Comparison of ENCODE assay signal across 9 mouse cellular contexts in the genomic region with DNA sequence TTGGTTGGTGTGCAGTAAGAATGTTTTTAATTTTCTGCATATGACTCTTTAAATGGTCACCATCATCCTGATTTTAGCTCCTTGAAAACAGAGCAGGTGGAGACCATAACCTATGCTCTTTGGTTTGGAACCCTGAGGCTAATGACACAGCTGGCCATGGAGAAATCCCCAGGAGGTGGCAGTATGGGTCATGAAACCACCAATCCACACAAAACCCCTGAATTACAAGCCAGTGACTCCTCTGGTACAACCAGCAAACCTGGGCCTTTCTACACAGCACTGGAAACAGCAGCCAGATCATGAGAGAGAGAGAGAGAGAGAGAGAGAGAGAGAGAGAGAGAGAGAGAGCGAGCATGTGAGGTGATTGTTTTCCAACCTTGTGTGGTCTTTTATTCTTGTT. TPM values are rescaled to one million over a fixed set of nuclear protein-coding genes. Genes with fewer than 3 reads are reported as not detected.
DNase-seq lines count a peak whose midpoint lies in the region; ATAC-seq and TF ChIP-seq lines count a peak whose summit lies in the region.
"Had no signal": no experiment of that assay in that cellular context is flagged by ENCODE, and none has a peak within 500 bp of the region (broad histone marks: within the 10 kb centered on the region; RNA-seq: fewer than 3 reads in every experiment).

No protein-coding gene starts in this region.

- intact Hi-C loops in left cerebral cortex, adult 2 months (cut with DNase I): loop anchor here (2.0 to 10.0 kb wide), 5 partner anchors 118 to 1108 kb away; no protein-coding TSS in a partner anchor

- H3K9ac ChIP-seq in intestine, embryonic 14.5 days (ENCODE audit: low read length): no peak overlapping the region
- no peak overlapping the region for H3K9ac ChIP-seq in intestine, embryonic 15.5 days
- H3K9ac ChIP-seq in midbrain, embryonic 14.5 days (replicated peaks; ENCODE audit: low read length): no peak overlapping the region

- peak; percentile 53; the same call in 1 of the 2 replicates for ATAC-seq in intestine, embryonic 14.5 days (replicated peaks; ENCODE audit: low FRiP score, low TSS enrichment, low read depth)
- no peak for ATAC-seq in intestine, embryonic 15.5 days
- peak; percentile 68 to 69 for ATAC-seq in hematopoietic stem cell, adult 5-6 weeks (replicated peaks in 1 of 2; ENCODE audit: insufficient read depth in 1 of 2, low FRiP score in 2 of 2, low TSS enrichment in 1 of 2, low read depth in 1 of 2, poor library complexity in 2 of 2, severe bottlenecking in 2 of 2)
- ATAC-seq in midbrain, embryonic 14.5 days (ENCODE audit: low FRiP score, low TSS enrichment): no peak

- H3K4me1 ChIP-seq in intestine, embryonic 14.5 days (replicated peaks; ENCODE audit: control insufficient read depth, insufficient read depth, low read length): no peaks in the 10 kb centered on the region; the same call in 1 of the 2 replicates
- H3K4me1 ChIP-seq in intestine, embryonic 15.5 days (replicated peaks): no peaks in the 10 kb centered on the region
- H3K4me1 ChIP-seq in midbrain, embryonic 14.5 days (ENCODE audit: control insufficient read depth, insufficient read depth, low read length): no peaks in the 10 kb centered on the region
- H3K4me1 ChIP-seq: megakaryocyte, embryonic 14.5 days had no signal

- H3K4me2 ChIP-seq in intestine, embryonic 14.5 days (ENCODE audit: low read length): no peak overlapping the region
- no peak overlapping the region for H3K4me2 ChIP-seq in intestine, embryonic 15.5 days (replicated peaks)
- H3K4me2 ChIP-seq in midbrain, embryonic 14.5 days (ENCODE audit: low read length): no peak overlapping the region

- H3K9me3 ChIP-seq in intestine, embryonic 14.5 days (ENCODE audit: control insufficient read depth, low read length): no peaks in the 10 kb centered on the region
- no peaks in the 10 kb centered on the region for H3K9me3 ChIP-seq in intestine, embryonic 15.5 days
- no peaks in the 10 kb centered on the region for H3K9me3 ChIP-seq in midbrain, embryonic 14.5 days (ENCODE audit: control insufficient read depth, low read length)
- H3K9me3 ChIP-seq: megakaryocyte, embryonic 14.5 days had no signal

- H3K36me3 ChIP-seq in intestine, embryonic 14.5 days (ENCODE audit: control insufficient read depth, insufficient read depth, low read length): no peaks in the 10 kb centered on the region
- H3K36me3 ChIP-seq in intestine, embryonic 15.5 days: no peaks in the 10 kb centered on the region
- H3K36me3 ChIP-seq in midbrain, embryonic 14.5 days (ENCODE audit: control insufficient read depth, insufficient read depth, low read length): no peaks in the 10 kb centered on the region

- DNase-seq in intestine, embryonic 14.5 days (ENCODE audit: low spot score): peak; percentile 71
- peak; percentile 70 for DNase-seq in NIH3T3 (ENCODE audit: low read depth)
- peak; percentile 17 to 37 for DNase-seq in cerebellum, postnatal 25 days
- DNase-seq in left cerebral cortex, adult 2 months (ENCODE audit: extremely low spot score in 1 of 2, low spot score in 2 of 2): peak; percentile 45 to 50
- DNase-seq in midbrain, embryonic 14.5 days: peak; percentile 73
- DNase-seq in urinary bladder, postnatal 36 days (ENCODE audit: low spot score in 2 of 2): peak; percentile 38 to 45

- H3K27ac ChIP-seq in intestine, embryonic 14.5 days (ENCODE audit: low read depth): no peak overlapping the region
- no peak overlapping the region for H3K27ac ChIP-seq in intestine, embryonic 15.5 days
- no peak overlapping the region for H3K27ac ChIP-seq in left cerebral cortex, adult 2 months
- H3K27ac ChIP-seq in midbrain, embryonic 14.5 days (replicated peaks; ENCODE audit: low read depth, low read length): no peak overlapping the region

- TF ChIP-seq CTCF in left cerebral cortex, adult 2 months (IDR thresholded peaks at IDR 0.05): peak; percentile 66

- no peak overlapping the region for H3K4me3 ChIP-seq in intestine, embryonic 14.5 days (ENCODE audit: low read depth, low read length)
- H3K4me3 ChIP-seq in intestine, embryonic 15.5 days (replicated peaks): no peak overlapping the region
- no peak overlapping the region for H3K4me3 ChIP-seq in left cerebral cortex, adult 2 months
- no peak overlapping the region for H3K4me3 ChIP-seq in midbrain, embryonic 14.5 days (replicated peaks; ENCODE audit: low read depth, low read length)
- H3K4me3 ChIP-seq: megakaryocyte, embryonic 14.5 days had no signal

- 58% methylated on average over 1 of the region's 1 CpGs for WGBS in intestine, embryonic 14.5 days
- WGBS in intestine, embryonic 15.5 days: 75% methylated on average over 1 of the region's 1 CpGs
- 81% methylated on average over 1 of the region's 1 CpGs for WGBS in midbrain, embryonic 14.5 days

- H3K27me3 ChIP-seq in intestine, embryonic 14.5 days (replicated peaks; ENCODE audit: control insufficient read depth, insufficient read depth, low read length): no peaks in the 10 kb centered on the region
- no peaks in the 10 kb centered on the region for H3K27me3 ChIP-seq in intestine, embryonic 15.5 days (replicated peaks)
- H3K27me3 ChIP-seq in midbrain, embryonic 14.5 days (ENCODE audit: control insufficient read depth, insufficient read depth, low read length): no peaks in the 10 kb centered on the region

RNA-seq across cellular contexts. Expression of a gene that starts 38.2 kb away (rescaled TPM):
- polyA plus RNA-seq in intestine, embryonic 14.5 days (2014; fragmentation: Nextera tagmentation; extraction: Ambion mirVana): 135 and 152 TPM in 2 replicates
- polyA plus RNA-seq in intestine, embryonic 15.5 days (2015; fragmentation: Nextera tagmentation; extraction: Ambion mirVana): 93.5 and 96.3 TPM in 2 replicates
- total RNA-seq in hematopoietic stem cell, adult 5-6 weeks (2017): 47.1 and 62.7 TPM in 2 replicates
- total RNA-seq in left cerebral cortex, adult 2 months (2021): 100 to 1,000 TPM; 122 to 140 TPM
- 23.0 and 32.0 TPM in 2 replicates for polyA plus RNA-seq in midbrain, embryonic 14.5 days (2014; fragmentation: Nextera tagmentation; extraction: Ambion mirVana)

RNA-seq across cellular contexts. Expression of a gene that starts 38.4 kb away (rescaled TPM):
- 0.47 and 0.51 TPM in 2 replicates for polyA plus RNA-seq in intestine, embryonic 14.5 days (2014; fragmentation: Nextera tagmentation; extraction: Ambion mirVana)
- polyA plus RNA-seq in intestine, embryonic 15.5 days (2015; fragmentation: Nextera tagmentation; extraction: Ambion mirVana): 2.2 and 4.0 TPM in 2 replicates
- total RNA-seq in hematopoietic stem cell, adult 5-6 weeks (2017): 6.1 and 14.9 TPM in 2 replicates
- total RNA-seq in left cerebral cortex, adult 2 months (2021): under 1 TPM; 0.33 to 0.59 TPM
- polyA plus RNA-seq in midbrain, embryonic 14.5 days (2014; fragmentation: Nextera tagmentation; extraction: Ambion mirVana): not detected in 2 replicates

Comparison
In these comparisons a context has a peak if more than half of its experiments do, and no peak if none do; other contexts are left out.
1. ATAC-seq: peak in intestine, embryonic 14.5 days (single experiment) and hematopoietic stem cell, adult 5-6 weeks (2 of 2); none in intestine, embryonic 15.5 days (single experiment) and midbrain, embryonic 14.5 days (single experiment).
2. Peak in every context shown above with its lines, with median percentiles within 50 percentile points of each other: DNase-seq.